Mouse (Mus musculus): ENCODE measurements at regions not wholly inside any gene's neighbourhood (a gene's known extent, or its start where the extent isn't known, plus 50 kb on each side); places are given as distances from the start of the nearest gene placed in this dataset.

DNA sequence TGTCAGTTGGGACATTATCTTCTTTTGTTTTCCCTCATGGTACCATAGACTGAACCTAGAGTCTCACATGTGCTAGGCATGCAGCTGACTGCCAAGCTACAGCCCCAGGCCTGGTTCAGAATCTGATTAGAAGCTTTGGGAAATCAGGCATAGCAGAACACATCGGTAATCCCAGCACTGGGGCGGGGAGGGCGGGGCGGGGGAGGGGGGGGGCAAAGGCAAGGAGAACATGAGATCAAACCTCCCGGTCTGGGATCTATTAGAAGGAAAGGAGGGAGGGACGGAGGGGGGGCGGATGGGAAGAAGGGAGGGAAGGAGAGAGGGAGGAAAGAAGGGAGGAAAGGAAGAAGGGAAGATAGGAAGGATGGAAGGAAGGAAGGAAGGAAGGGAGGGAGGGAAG, 617.5 kb downstream of the Epha4 start:
- no peak for TF ChIP-seq CTCF (IDR thresholded peaks at IDR 0.05; ENCODE audit: low read depth, low read length)
- no peak for TF ChIP-seq EP300 (IDR thresholded peaks at IDR 0.05; ENCODE audit: insufficient read depth, low read depth, low read length)
